Mouse (Mus musculus): ENCODE results near the gene Ankra2. TPM values are rescaled to one million over a fixed set of nuclear protein-coding genes. Genes with fewer than 3 reads are reported as not detected.

Ankra2 gene
- polyA plus RNA-seq, 1 experiment: 4.7 TPM

GRCm38 (mm10) chr13:98254921-98255320 lies 8.0 kb upstream of the Ankra2 start:
- peaks cover 92% of the 10 kb centered on the region for H3K36me3 ChIP-seq (ENCODE audit: control insufficient read depth, insufficient read depth)
- TF ChIP-seq CEBPB (IDR thresholded peaks at IDR 0.05; ENCODE audit: low read depth): no peak
- TF ChIP-seq FOSL1 (IDR thresholded peaks at IDR 0.05; ENCODE audit: insufficient read depth, low read length, poor library complexity, severe bottlenecking): no peak
- no peak for TF ChIP-seq CTCF (IDR thresholded peaks at IDR 0.05; ENCODE audit: control insufficient read depth, insufficient read depth, insufficient read length)
- TF ChIP-seq USF1 (IDR thresholded peaks at IDR 0.05; ENCODE audit: low read depth): no peak

GRCm38 (mm10) chr13:98263458-98263987 lies 649 bp downstream of the Ankra2 start:
- H3K79me3 ChIP-seq (ENCODE audit: low read depth): peaks cover 21% of the 10 kb centered on the region
- peaks cover 23% of the 10 kb centered on the region for H3K36me3 ChIP-seq (ENCODE audit: control insufficient read depth, insufficient read depth)
- H3K4me3 ChIP-seq (ENCODE audit: insufficient read depth, poor library complexity, severe bottlenecking): peak overlapping the region; percentile 95
- H3K79me2 ChIP-seq (ENCODE audit: control insufficient read depth, insufficient read depth): peaks cover 45% of the 10 kb centered on the region
- TF ChIP-seq MYOG (IDR thresholded peaks at IDR 0.05; ENCODE audit: control insufficient read depth, extremely low read depth, insufficient read length) (no peak), CTCF (IDR thresholded peaks at IDR 0.05; ENCODE audit: control insufficient read depth, insufficient read depth, insufficient read length) (no peak), CEBPB (IDR thresholded peaks at IDR 0.05; ENCODE audit: low read depth) (no peak), MAX (IDR thresholded peaks at IDR 0.05) (no peak), USF1 (IDR thresholded peaks at IDR 0.05; ENCODE audit: low read depth) (no peak), FOSL1 (IDR thresholded peaks at IDR 0.05; ENCODE audit: insufficient read depth, low read length, poor library complexity, severe bottlenecking) (no peak)
- peak overlapping the region; percentile 82 for H3ac ChIP-seq (ENCODE audit: control insufficient read depth, insufficient read length, low read depth)
- H3K27me3 ChIP-seq (ENCODE audit: control insufficient read depth, insufficient read depth, insufficient read length): no peaks in the 10 kb centered on the region

More at GRCm38 (mm10) chr13:98254921-98255320, 8.0 kb upstream of the Ankra2 start:
- no peak overlapping the region for H3K4me3 ChIP-seq (ENCODE audit: insufficient read depth, poor library complexity, severe bottlenecking)
- peaks cover 9% of the 10 kb centered on the region for H3K79me2 ChIP-seq (ENCODE audit: control insufficient read depth, insufficient read depth)
- H3K27me3 ChIP-seq (ENCODE audit: control insufficient read depth, insufficient read depth, insufficient read length): no peaks in the 10 kb centered on the region
- H3K79me3 ChIP-seq (ENCODE audit: low read depth): peaks cover 3% of the 10 kb centered on the region
- no peak overlapping the region for H3ac ChIP-seq (ENCODE audit: control insufficient read depth, insufficient read length, low read depth)

GRCm38 (mm10) chr13:98264111-98264510 lies 1.2 kb downstream of the Ankra2 start:
- Histone ChIP-seq H3K4me3 (ENCODE audit: insufficient read depth, poor library complexity, severe bottlenecking) (peak overlapping the region; percentile 95), H3ac (ENCODE audit: control insufficient read depth, insufficient read length, low read depth) (no peak overlapping the region), H3K27me3 (ENCODE audit: control insufficient read depth, insufficient read depth, insufficient read length) (no peaks in the 10 kb centered on the region), H3K79me2 (ENCODE audit: control insufficient read depth, insufficient read depth) (peaks cover 39% of the 10 kb centered on the region), H3K79me3 (ENCODE audit: low read depth) (peaks cover 21% of the 10 kb centered on the region), H3K36me3 (ENCODE audit: control insufficient read depth, insufficient read depth) (peaks cover 17% of the 10 kb centered on the region)
- TF ChIP-seq MAX (IDR thresholded peaks at IDR 0.05) (no peak), MYOG (IDR thresholded peaks at IDR 0.05; ENCODE audit: control insufficient read depth, extremely low read depth, insufficient read length) (no peak), USF1 (IDR thresholded peaks at IDR 0.05; ENCODE audit: low read depth) (no peak), FOSL1 (IDR thresholded peaks at IDR 0.05; ENCODE audit: insufficient read depth, low read length, poor library complexity, severe bottlenecking) (no peak), CTCF (IDR thresholded peaks at IDR 0.05; ENCODE audit: control insufficient read depth, insufficient read depth, insufficient read length) (no peak), CEBPB (IDR thresholded peaks at IDR 0.05; ENCODE audit: low read depth) (no peak)

- no peaks in the 10 kb centered on the region for H3K79me2 ChIP-seq (ENCODE audit: control insufficient read depth, insufficient read depth)
- no peaks in the 10 kb centered on the region for H3K27me3 ChIP-seq (ENCODE audit: control insufficient read depth, insufficient read depth, insufficient read length)
- H3K4me3 ChIP-seq (ENCODE audit: insufficient read depth, poor library complexity, severe bottlenecking): no peak overlapping the region
- no peak for TF ChIP-seq CTCF (IDR thresholded peaks at IDR 0.05; ENCODE audit: control insufficient read depth, insufficient read depth, insufficient read length)
- TF ChIP-seq MAX (IDR thresholded peaks at IDR 0.05): no peak
- TF ChIP-seq MYOG (IDR thresholded peaks at IDR 0.05; ENCODE audit: control insufficient read depth, extremely low read depth, insufficient read length): no peak
- TF ChIP-seq FOSL1 (IDR thresholded peaks at IDR 0.05; ENCODE audit: insufficient read depth, low read length, poor library complexity, severe bottlenecking): no peak
- TF ChIP-seq CEBPB (IDR thresholded peaks at IDR 0.05; ENCODE audit: low read depth): no peak
- no peak for TF ChIP-seq USF1 (IDR thresholded peaks at IDR 0.05; ENCODE audit: low read depth)
- no peak for TF ChIP-seq MYOD1 (IDR thresholded peaks at IDR 0.05; ENCODE audit: control insufficient read depth, insufficient read length, low read depth)
- H3K36me3 ChIP-seq (ENCODE audit: control insufficient read depth, insufficient read depth): peaks cover 16% of the 10 kb centered on the region
- no peak overlapping the region for H3ac ChIP-seq (ENCODE audit: control insufficient read depth, insufficient read length, low read depth)
- H3K79me3 ChIP-seq (ENCODE audit: low read depth): no peaks in the 10 kb centered on the region
Measured at GRCm38 (mm10) chr13:98274023-98274422, 11.1 kb downstream of the Ankra2 start.

- H3K79me3 ChIP-seq (ENCODE audit: low read depth): no peaks in the 10 kb centered on the region
- H3K4me3 ChIP-seq (ENCODE audit: insufficient read depth, poor library complexity, severe bottlenecking): no peak overlapping the region
- no peaks in the 10 kb centered on the region for H3K79me2 ChIP-seq (ENCODE audit: control insufficient read depth, insufficient read depth)
- TF ChIP-seq CEBPB (IDR thresholded peaks at IDR 0.05; ENCODE audit: low read depth) (no peak), FOSL1 (IDR thresholded peaks at IDR 0.05; ENCODE audit: insufficient read depth, low read length, poor library complexity, severe bottlenecking) (peak; percentile 80), MYOD1 (IDR thresholded peaks at IDR 0.05; ENCODE audit: control insufficient read depth, insufficient read length, low read depth) (peak; percentile 70)
- H3K27me3 ChIP-seq (ENCODE audit: control insufficient read depth, insufficient read depth, insufficient read length): no peaks in the 10 kb centered on the region
- H3K36me3 ChIP-seq (ENCODE audit: control insufficient read depth, insufficient read depth): peaks cover 16% of the 10 kb centered on the region
- no peak overlapping the region for H3ac ChIP-seq (ENCODE audit: control insufficient read depth, insufficient read length, low read depth)
Measured at GRCm38 (mm10) chr13:98275646-98276045, 12.8 kb downstream of the Ankra2 start.

GRCm38 (mm10) chr13:98276253-98276652 lies 13.4 kb downstream of the Ankra2 start:
- Histone ChIP-seq H3K79me2 (ENCODE audit: control insufficient read depth, insufficient read depth) (no peaks in the 10 kb centered on the region), H3ac (ENCODE audit: control insufficient read depth, insufficient read length, low read depth) (no peak overlapping the region), H3K27me3 (ENCODE audit: control insufficient read depth, insufficient read depth, insufficient read length) (no peaks in the 10 kb centered on the region), H3K4me3 (ENCODE audit: insufficient read depth, poor library complexity, severe bottlenecking) (no peak overlapping the region), H3K36me3 (ENCODE audit: control insufficient read depth, insufficient read depth) (peaks cover 16% of the 10 kb centered on the region), H3K79me3 (ENCODE audit: low read depth) (no peaks in the 10 kb centered on the region)
- no peak for TF ChIP-seq MYOD1 (IDR thresholded peaks at IDR 0.05; ENCODE audit: control insufficient read depth, insufficient read length, low read depth)
- no peak for TF ChIP-seq MAX (IDR thresholded peaks at IDR 0.05)
- TF ChIP-seq USF1 (IDR thresholded peaks at IDR 0.05; ENCODE audit: low read depth): no peak
- TF ChIP-seq CTCF (IDR thresholded peaks at IDR 0.05; ENCODE audit: control insufficient read depth, insufficient read depth, insufficient read length): no peak
- TF ChIP-seq CEBPB (IDR thresholded peaks at IDR 0.05; ENCODE audit: low read depth): no peak
- no peak for TF ChIP-seq MYOG (IDR thresholded peaks at IDR 0.05; ENCODE audit: control insufficient read depth, extremely low read depth, insufficient read length)
